Mouse (Mus musculus) layer of hippocampus, adult 9-11 months (tissue): ENCODE measurements at regions not wholly inside any gene's neighbourhood (a gene's known extent, or its start where the extent isn't known, plus 50 kb on each side); places are given as distances from the start of the nearest gene placed in this dataset.
A peak's percentile ranks its signal among the peaks of the same experiment; 100 is the strongest.

Source experiments
- DNase-seq: peaks from one replicate; pipeline ENCODE4 v3.0.0; 2022

- DNase-seq = peak; percentile 3
Measured at GRCm38 (mm10) chr1:26631442-26631841, 55.8 kb downstream of the 4931408C20Rik start.
